Mouse (Mus musculus): ENCODE measurements at regions not wholly inside any gene's neighbourhood (a gene's known extent, or its start where the extent isn't known, plus 50 kb on each side); places are given as distances from the start of the nearest gene placed in this dataset.
A peak's percentile ranks its signal among the peaks of the same experiment; 100 is the strongest.

GRCm38 (mm10) chr3:138653549-138654246 lies 88.3 kb upstream of the Tspan5 start:
- 90% methylated on average over 13 of the region's 13 CpGs for WGBS
- Histone ChIP-seq H3K9ac (replicated peaks; ENCODE audit: low read length) (no peak overlapping the region), H3K9me3 (ENCODE audit: control insufficient read depth, low read length) (no peaks in the 10 kb centered on the region), H3K4me3 (replicated peaks; ENCODE audit: low read depth, low read length) (no peak overlapping the region), H3K36me3 (ENCODE audit: control insufficient read depth, insufficient read depth, low read length) (no peaks in the 10 kb centered on the region), H3K4me1 (ENCODE audit: control insufficient read depth, insufficient read depth, low read length) (no peaks in the 10 kb centered on the region), H3K27me3 (ENCODE audit: control insufficient read depth, insufficient read depth, low read length) (no peaks in the 10 kb centered on the region), H3K4me2 (ENCODE audit: low read length) (no peak overlapping the region), H3K27ac (replicated peaks; ENCODE audit: low read depth, low read length) (no peak overlapping the region)
- DNase-seq (no peak), ATAC-seq (ENCODE audit: low FRiP score, low TSS enrichment) (no peak)

GRCm38 (mm10) chr3:138654610-138655371 lies 87.2 kb upstream of the Tspan5 start:
- 84% methylated on average over 16 of the region's 16 CpGs for WGBS
- Histone ChIP-seq H3K27ac (replicated peaks; ENCODE audit: low read depth, low read length) (no peak overlapping the region), H3K4me3 (replicated peaks; ENCODE audit: low read depth, low read length) (no peak overlapping the region), H3K4me1 (ENCODE audit: control insufficient read depth, insufficient read depth, low read length) (no peaks in the 10 kb centered on the region), H3K27me3 (ENCODE audit: control insufficient read depth, insufficient read depth, low read length) (no peaks in the 10 kb centered on the region), H3K9me3 (ENCODE audit: control insufficient read depth, low read length) (no peaks in the 10 kb centered on the region), H3K9ac (replicated peaks; ENCODE audit: low read length) (no peak overlapping the region), H3K4me2 (ENCODE audit: low read length) (no peak overlapping the region), H3K36me3 (ENCODE audit: control insufficient read depth, insufficient read depth, low read length) (no peaks in the 10 kb centered on the region)
- peak; percentile 27 for DNase-seq
- no peak for ATAC-seq (ENCODE audit: low FRiP score, low TSS enrichment)

DNA sequence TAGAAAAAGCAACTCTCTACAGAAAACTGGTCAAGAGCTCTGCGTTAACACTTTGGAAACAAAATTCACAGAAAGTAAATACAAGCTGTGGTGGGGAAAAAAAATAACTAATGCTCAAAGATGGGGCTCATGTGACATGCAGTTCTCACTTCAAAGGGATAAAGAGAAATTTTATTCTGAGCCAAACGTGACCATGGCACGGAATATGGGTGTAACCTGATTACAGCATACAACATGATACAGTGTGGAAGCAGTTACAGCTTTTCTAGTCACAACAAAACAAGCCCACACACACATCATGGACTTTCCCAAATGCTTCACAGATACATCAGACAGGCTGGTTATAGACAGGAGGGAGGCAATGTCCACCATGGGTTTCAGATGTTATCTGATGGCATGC lies 86.5 kb upstream of the Tspan5 start:
- Histone ChIP-seq H3K4me1 (ENCODE audit: control insufficient read depth, insufficient read depth, low read length) (no peaks in the 10 kb centered on the region), H3K4me2 (ENCODE audit: low read length) (no peak overlapping the region), H3K4me3 (replicated peaks; ENCODE audit: low read depth, low read length) (no peak overlapping the region), H3K27ac (replicated peaks; ENCODE audit: low read depth, low read length) (peak overlapping the region; percentile 26; the same call in 1 of the 2 replicates), H3K36me3 (ENCODE audit: control insufficient read depth, insufficient read depth, low read length) (no peaks in the 10 kb centered on the region), H3K9me3 (ENCODE audit: control insufficient read depth, low read length) (no peaks in the 10 kb centered on the region), H3K9ac (replicated peaks; ENCODE audit: low read length) (no peak overlapping the region), H3K27me3 (ENCODE audit: control insufficient read depth, insufficient read depth, low read length) (no peaks in the 10 kb centered on the region)
- no peak for DNase-seq
- ATAC-seq (ENCODE audit: low FRiP score, low TSS enrichment): no peak
- WGBS: 91% methylated on average over 3 of the region's 3 CpGs

DNA sequence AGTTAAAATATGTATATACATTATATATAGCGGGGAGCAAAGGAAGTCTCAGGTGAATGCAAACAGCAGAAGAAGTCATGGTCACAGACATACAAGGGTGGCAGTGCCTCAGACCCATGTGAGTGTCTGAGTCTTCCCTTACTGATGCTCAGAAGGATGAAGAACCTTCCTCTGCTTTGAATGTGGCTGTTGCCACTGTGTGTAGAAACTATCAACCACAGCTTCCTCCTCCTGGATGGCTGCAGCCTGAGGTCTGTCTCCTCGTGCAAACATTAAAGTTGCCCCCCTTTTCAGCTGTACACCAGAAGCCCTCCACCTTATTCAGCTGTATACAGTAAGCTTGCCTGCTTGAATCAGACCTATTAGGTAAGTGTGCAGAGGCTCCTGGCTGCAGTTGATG lies 79.4 kb upstream of the Tspan5 start:
- 78% methylated on average over 2 of the region's 2 CpGs for WGBS
- Histone ChIP-seq H3K27me3 (ENCODE audit: control insufficient read depth, insufficient read depth, low read length) (no peaks in the 10 kb centered on the region), H3K27ac (replicated peaks; ENCODE audit: low read depth, low read length) (no peak overlapping the region), H3K9ac (replicated peaks; ENCODE audit: low read length) (no peak overlapping the region), H3K36me3 (ENCODE audit: control insufficient read depth, insufficient read depth, low read length) (no peaks in the 10 kb centered on the region), H3K9me3 (ENCODE audit: control insufficient read depth, low read length) (no peaks in the 10 kb centered on the region), H3K4me2 (ENCODE audit: low read length) (no peak overlapping the region), H3K4me1 (ENCODE audit: control insufficient read depth, insufficient read depth, low read length) (no peaks in the 10 kb centered on the region), H3K4me3 (replicated peaks; ENCODE audit: low read depth, low read length) (no peak overlapping the region)
- DNase-seq (no peak), ATAC-seq (ENCODE audit: low FRiP score, low TSS enrichment) (no peak)

DNA sequence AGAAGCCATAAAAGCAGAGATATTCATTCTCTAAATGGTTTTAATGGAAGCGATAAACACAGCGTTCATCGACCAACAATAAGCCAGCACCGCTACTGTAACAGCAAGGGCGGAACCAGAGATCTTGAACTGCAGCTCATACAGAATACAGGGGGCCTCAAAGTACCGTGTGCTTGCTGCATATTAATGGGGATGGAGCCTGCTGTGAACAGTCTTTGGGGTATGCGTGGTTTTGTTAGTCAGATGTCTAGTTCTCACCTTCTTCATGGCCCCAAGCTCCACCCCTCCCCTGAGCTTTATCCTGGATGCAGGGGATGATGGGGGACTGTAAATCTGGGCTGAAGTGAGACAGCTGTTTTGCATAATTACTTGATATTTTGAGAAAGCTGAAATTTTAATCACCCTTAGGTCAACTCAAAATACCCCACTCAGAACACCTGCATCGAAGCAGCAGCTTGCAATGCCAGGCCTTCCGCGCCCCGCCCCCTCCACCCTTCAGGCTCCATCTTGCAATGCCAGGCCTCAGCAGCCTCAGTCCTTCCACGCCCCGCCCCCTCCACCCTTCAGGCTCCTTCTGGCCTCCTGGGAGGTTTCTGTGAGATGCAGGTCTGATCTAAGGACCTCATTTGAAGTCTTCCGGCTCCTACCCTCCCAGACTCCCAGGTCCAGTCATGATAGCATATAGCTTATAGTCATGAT lies 73.5 kb upstream of the Tspan5 start:
- Histone ChIP-seq H3K27me3 (ENCODE audit: control insufficient read depth, insufficient read depth, low read length) (no peaks in the 10 kb centered on the region), H3K36me3 (ENCODE audit: control insufficient read depth, insufficient read depth, low read length) (no peaks in the 10 kb centered on the region), H3K9ac (replicated peaks; ENCODE audit: low read length) (no peak overlapping the region), H3K9me3 (ENCODE audit: control insufficient read depth, low read length) (no peaks in the 10 kb centered on the region), H3K4me2 (ENCODE audit: low read length) (no peak overlapping the region), H3K4me1 (ENCODE audit: control insufficient read depth, insufficient read depth, low read length) (no peaks in the 10 kb centered on the region), H3K27ac (replicated peaks; ENCODE audit: low read depth, low read length) (no peak overlapping the region), H3K4me3 (replicated peaks; ENCODE audit: low read depth, low read length) (no peak overlapping the region)
- WGBS: 74% methylated on average over 14 of the region's 14 CpGs
- DNase-seq (no peak), ATAC-seq (ENCODE audit: low FRiP score, low TSS enrichment) (no peak)

DNA sequence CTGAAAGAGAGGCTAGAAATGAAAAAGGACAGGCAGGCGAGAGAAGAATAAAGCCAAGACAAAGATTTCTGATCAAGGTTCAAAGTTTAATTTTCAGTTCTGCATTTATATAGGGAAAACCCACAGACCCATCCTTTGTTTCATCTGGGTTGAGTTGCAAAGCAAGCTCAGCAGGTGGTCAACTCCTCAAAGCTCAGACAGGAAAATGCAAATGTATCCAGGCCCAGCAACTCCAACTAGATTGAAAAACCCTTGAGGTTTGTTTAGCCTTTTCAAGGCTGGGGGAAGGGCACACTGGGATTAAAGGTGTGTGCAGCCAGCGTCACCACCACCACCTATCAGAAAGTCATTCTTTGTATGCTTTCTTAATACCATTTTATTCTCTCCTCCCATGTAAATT lies 66.1 kb upstream of the Tspan5 start:
- Histone ChIP-seq H3K4me2 (ENCODE audit: low read length) (no peak overlapping the region), H3K4me1 (ENCODE audit: control insufficient read depth, insufficient read depth, low read length) (no peaks in the 10 kb centered on the region), H3K9me3 (ENCODE audit: control insufficient read depth, low read length) (no peaks in the 10 kb centered on the region), H3K27ac (replicated peaks; ENCODE audit: low read depth, low read length) (no peak overlapping the region), H3K27me3 (ENCODE audit: control insufficient read depth, insufficient read depth, low read length) (no peaks in the 10 kb centered on the region), H3K4me3 (replicated peaks; ENCODE audit: low read depth, low read length) (no peak overlapping the region), H3K36me3 (ENCODE audit: control insufficient read depth, insufficient read depth, low read length) (no peaks in the 10 kb centered on the region), H3K9ac (replicated peaks; ENCODE audit: low read length) (no peak overlapping the region)
- ATAC-seq (ENCODE audit: low FRiP score, low TSS enrichment): no peak
- 33% methylated on average over 2 of the region's 2 CpGs for WGBS
- DNase-seq: no peak

DNA sequence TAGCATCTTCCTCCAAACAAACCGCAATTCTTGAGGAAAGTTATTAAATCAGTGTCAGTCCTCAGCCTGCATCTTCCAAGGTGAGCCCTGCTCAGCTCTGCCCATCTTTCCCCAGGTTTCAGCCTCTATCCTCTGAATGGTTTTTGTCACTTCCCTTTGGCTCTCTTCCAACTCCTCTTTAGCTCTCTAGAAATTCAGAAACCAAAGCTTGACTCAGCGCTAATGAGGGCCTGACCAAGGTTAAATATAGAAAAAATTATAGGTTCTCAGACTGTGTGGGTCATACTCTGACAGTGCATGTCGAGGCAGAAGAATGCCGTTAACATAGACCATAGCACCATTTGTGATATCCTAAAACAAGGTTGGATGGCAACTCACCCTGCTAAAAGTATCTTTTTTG lies 63.6 kb upstream of the Tspan5 start:
- Histone ChIP-seq H3K27me3 (ENCODE audit: control insufficient read depth, insufficient read depth, low read length) (no peaks in the 10 kb centered on the region), H3K36me3 (ENCODE audit: control insufficient read depth, insufficient read depth, low read length) (no peaks in the 10 kb centered on the region), H3K4me3 (replicated peaks; ENCODE audit: low read depth, low read length) (no peak overlapping the region), H3K4me1 (ENCODE audit: control insufficient read depth, insufficient read depth, low read length) (no peaks in the 10 kb centered on the region), H3K4me2 (ENCODE audit: low read length) (no peak overlapping the region), H3K9ac (replicated peaks; ENCODE audit: low read length) (no peak overlapping the region), H3K9me3 (ENCODE audit: control insufficient read depth, low read length) (no peaks in the 10 kb centered on the region), H3K27ac (replicated peaks; ENCODE audit: low read depth, low read length) (no peak overlapping the region)
- DNase-seq: peak; percentile 33
- ATAC-seq (ENCODE audit: low FRiP score, low TSS enrichment): no peak
- WGBS: 87% methylated on average over 4 of the region's 4 CpGs

- DNase-seq: no peak
- Histone ChIP-seq H3K4me1 (ENCODE audit: control insufficient read depth, insufficient read depth, low read length) (no peaks in the 10 kb centered on the region), H3K27me3 (ENCODE audit: control insufficient read depth, insufficient read depth, low read length) (no peaks in the 10 kb centered on the region), H3K9ac (replicated peaks; ENCODE audit: low read length) (no peak overlapping the region), H3K9me3 (ENCODE audit: control insufficient read depth, low read length) (no peaks in the 10 kb centered on the region), H3K4me3 (replicated peaks; ENCODE audit: low read depth, low read length) (no peak overlapping the region), H3K36me3 (ENCODE audit: control insufficient read depth, insufficient read depth, low read length) (no peaks in the 10 kb centered on the region), H3K27ac (replicated peaks; ENCODE audit: low read depth, low read length) (no peak overlapping the region), H3K4me2 (ENCODE audit: low read length) (no peak overlapping the region)
- 66% methylated on average over 11 of the region's 11 CpGs for WGBS
- ATAC-seq (ENCODE audit: low FRiP score, low TSS enrichment): no peak
Observed at GRCm38 (mm10) chr3:138686636-138687230, 55.3 kb upstream of the Tspan5 start.

All from midbrain, embryonic 14.5 days (tissue).